Mouse (Mus musculus) left cerebral cortex, adult 8-10 months (tissue): ENCODE results near the gene Pip5k1a. TPM values are rescaled to one million over a fixed set of nuclear protein-coding genes. Genes with fewer than 3 reads are reported as not detected.

ENCODE experiments used
- microRNA-seq, 2 experiments: library from miRNA; unstranded; fragments of <30 nt; microRNA quantifications; one replicate each; pipeline ENCODE4 v1.2.0; 2022
- total RNA-seq, 4 experiments: library from RNA; stranded (reverse); gene quantifications; 2 replicates each; pipeline ENCODE4 v1.2.4; 2022

The Pip5k1a gene
- total RNA-seq, 4 experiments from 2014 or later: 49.9 to 53.7 (median 51.0) TPM

Small RNA genes within 50 kb of the gene (microRNA-seq; reads per million reads assigned to microRNA genes)
- gene Mir8099-1: 0 reads per million in 2 experiments

Other genes starting within 250 kb of the Pip5k1a start
- gene Psmb4, start 220.0 kb downstream of the Pip5k1a start, total RNA-seq: 100 to 1,000 TPM; 239 to 284 (median 263) TPM
- 10 to 100 TPM; 10.2 to 12.8 (median 11.4) TPM for gene Selenbp1, start 173.9 kb downstream of the Pip5k1a start, total RNA-seq
- 10 to 100 TPM; 25.3 to 30.5 (median 27.1) TPM for gene Rfx5, start 152.9 kb downstream of the Pip5k1a start, total RNA-seq
- gene Pi4kb, start 132.2 kb downstream of the Pip5k1a start, total RNA-seq: 10 to 100 TPM; 54.8 to 65.9 (median 59.6) TPM
- 10 to 100 TPM; 33.2 to 36.0 (median 35.2) TPM for gene Zfp687, start 91.5 kb downstream of the Pip5k1a start, total RNA-seq
- gene Psmd4, start 64.3 kb downstream of the Pip5k1a start, total RNA-seq: 100 to 1,000 TPM; 153 to 167 (median 156) TPM
- 10 to 100 TPM; 42.8 to 48.3 (median 43.1) TPM for gene Vps72, start 4.1 kb upstream of the Pip5k1a start, total RNA-seq
- under 1 TPM in 2 of 4 experiments, not detected in 2; 0.51 to 0.62 TPM for gene Tmod4, start 17.5 kb upstream of the Pip5k1a start, total RNA-seq
- gene Scnm1, start 27.1 kb upstream of the Pip5k1a start, total RNA-seq: 10 to 100 TPM; 49.3 to 55.8 (median 50.5) TPM
- 10 to 100 TPM; 12.8 to 17.7 (median 15.5) TPM for gene Lysmd1, start 27.2 kb upstream of the Pip5k1a start, total RNA-seq
- gene Tnfaip8l2, start 35.4 kb upstream of the Pip5k1a start, total RNA-seq: 1 to 10 TPM; 2.3 to 6.7 (median 4.3) TPM
- 10 to 100 TPM; 22.8 to 27.3 (median 24.9) TPM for gene Sema6c, start 53.5 kb upstream of the Pip5k1a start, total RNA-seq
- gene Gabpb2, start 111.0 kb upstream of the Pip5k1a start, total RNA-seq: 10 to 100 TPM; 10.4 to 12.5 (median 12.1) TPM
- 10 to 100 TPM; 63.5 to 76.2 (median 69.3) TPM for gene Cdc42se1, start 121.8 kb upstream of the Pip5k1a start, total RNA-seq
- 100 to 1,000 TPM; 280 to 293 (median 288) TPM for gene Mllt11, start 125.2 kb upstream of the Pip5k1a start, total RNA-seq
- gene Gm128, start 134.7 kb upstream of the Pip5k1a start, total RNA-seq: under 1 TPM; 0.24 to 0.67 (median 0.41) TPM
- gene Bnipl, start 144.3 kb upstream of the Pip5k1a start, total RNA-seq: under 1 TPM in 3 of 4 experiments, not detected in 1; 0.37 to 0.72 (median 0.67) TPM
- gene Mindy1, start 174.4 kb upstream of the Pip5k1a start, total RNA-seq: 10 to 100 TPM; 20.7 to 24.3 (median 22.4) TPM
- gene Prune1, start 175.1 kb upstream of the Pip5k1a start, total RNA-seq: 10 to 100 TPM; 24.0 to 27.2 (median 25.2) TPM
- 1 to 10 TPM in 2 of 4 experiments, under 1 TPM in 2; 0.33 to 1.6 (median 0.93) TPM for gene Anxa9, start 200.2 kb upstream of the Pip5k1a start, total RNA-seq
- gene Cers2, start 207.9 kb upstream of the Pip5k1a start, total RNA-seq: 10 to 100 TPM; 51.9 to 63.7 (median 56.1) TPM